32 mouse cellular contexts compared by ENCODE assay signal in genomic region chr8:61737465-61737864, GRCm38 (mm10).
"Had no signal": no experiment of that assay in that cellular context is flagged by ENCODE, and none has a peak within 500 bp of the region (broad histone marks: within the 10 kb centered on the region; RNA-seq: fewer than 3 reads in every experiment).

No protein-coding gene starts in this region.

- H3K27ac ChIP-seq: limb, embryonic 12.5 days; limb, embryonic 13.5 days; limb, embryonic 15.5 days; liver, embryonic 12.5 days; liver, embryonic 13.5 days; liver, embryonic 14.5 days; liver, embryonic 15.5 days; lung, embryonic 15.5 days; macrophage; midbrain, embryonic 10.5 days; midbrain, embryonic 12.5 days; midbrain, embryonic 13.5 days; midbrain, embryonic 15.5 days; neural tube, embryonic 12.5 days; neural tube, embryonic 13.5 days had no signal

- H3K4me2 ChIP-seq: limb, embryonic 12.5 days; limb, embryonic 13.5 days; limb, embryonic 15.5 days; liver, embryonic 11.5 days; liver, embryonic 12.5 days; liver, embryonic 13.5 days; liver, embryonic 15.5 days; lung, embryonic 14.5 days; lung, embryonic 15.5 days; midbrain, embryonic 11.5 days; midbrain, embryonic 12.5 days; midbrain, embryonic 13.5 days; midbrain, embryonic 15.5 days; neural tube, embryonic 12.5 days; neural tube, embryonic 13.5 days had no signal

- H3K9me3 ChIP-seq: limb, embryonic 12.5 days; limb, embryonic 15.5 days; liver, embryonic 12.5 days; liver, embryonic 13.5 days; liver, embryonic 15.5 days; lung, embryonic 15.5 days; megakaryocyte, embryonic 14.5 days; midbrain, embryonic 15.5 days; neural tube, embryonic 12.5 days; neural tube, embryonic 13.5 days had no signal

- H3K4me1 ChIP-seq: liver, embryonic 12.5 days; liver, embryonic 13.5 days; liver, embryonic 15.5 days; lung, embryonic 15.5 days; megakaryocyte, embryonic 14.5 days; midbrain, embryonic 10.5 days; midbrain, embryonic 12.5 days; midbrain, embryonic 15.5 days; neural tube, embryonic 12.5 days; neural tube, embryonic 13.5 days had no signal

- H3K9ac ChIP-seq: limb, embryonic 12.5 days; limb, embryonic 13.5 days; limb, embryonic 15.5 days; liver, embryonic 12.5 days; liver, embryonic 13.5 days; liver, embryonic 14.5 days; liver, embryonic 15.5 days; liver, postnatal 0 days; lung, embryonic 14.5 days; lung, embryonic 15.5 days; midbrain, embryonic 12.5 days; midbrain, embryonic 13.5 days; midbrain, embryonic 15.5 days; neural tube, embryonic 12.5 days; neural tube, embryonic 13.5 days had no signal

- ATAC-seq: liver, embryonic 12.5 days; liver, postnatal 0 days; lung, postnatal 0 days; midbrain, embryonic 13.5 days; midbrain, embryonic 15.5 days; midbrain, embryonic 16.5 days had no signal

- H3K36me3 ChIP-seq: limb, embryonic 15.5 days; liver, embryonic 12.5 days; liver, embryonic 13.5 days; liver, embryonic 15.5 days; lung, embryonic 15.5 days; midbrain, embryonic 13.5 days; midbrain, embryonic 15.5 days; neural tube, embryonic 12.5 days; neural tube, embryonic 13.5 days had no signal

- H3K4me3 ChIP-seq: limb, embryonic 12.5 days; limb, embryonic 13.5 days; limb, embryonic 15.5 days; liver, embryonic 12.5 days; liver, embryonic 13.5 days; liver, embryonic 15.5 days; lung, embryonic 15.5 days; megakaryocyte, embryonic 14.5 days; midbrain, embryonic 10.5 days; midbrain, embryonic 12.5 days; midbrain, embryonic 13.5 days; midbrain, embryonic 15.5 days; myocyte; neural tube, embryonic 12.5 days; neural tube, embryonic 13.5 days had no signal

- DNase-seq: left cerebral cortex, postnatal 4 days; liver; liver, embryonic 13.5 days; liver, postnatal 0 days; lung, adult 18-20 months; lung, adult 2 months; lung, embryonic 14.5 days; lung, postnatal 10 days; lung, postnatal 14 days; lung, postnatal 36 days; lung, postnatal 4 days; midbrain, embryonic 14.5 days had no signal

- H3K27me3 ChIP-seq: limb, embryonic 12.5 days; limb, embryonic 13.5 days; limb, embryonic 15.5 days; liver, embryonic 12.5 days; liver, embryonic 13.5 days; liver, embryonic 15.5 days; lung, embryonic 15.5 days; megakaryocyte, embryonic 14.5 days; midbrain, embryonic 12.5 days; midbrain, embryonic 13.5 days; midbrain, embryonic 15.5 days; neural tube, embryonic 12.5 days; neural tube, embryonic 13.5 days had no signal
